Mouse (Mus musculus) T-helper 2 cell (primary cell): ENCODE measurements around the gene Ppm1k.
"Not testable (repeated sequence)": the region's sequence is repeated elsewhere in the genome, so short reads cannot be mapped to it uniquely, and the experiment has no call there.

ENCODE experiments used
- in situ Hi-C: fragments of 300-600 bp; cut with MboI, MseI; formaldehyde crosslinking; loops from one replicate; pipeline ENCODE4 v1.15.1; 2025; ENCODE audit warnings: high pct_unique_total_duplicates

Gene Ppm1k

DNA sequence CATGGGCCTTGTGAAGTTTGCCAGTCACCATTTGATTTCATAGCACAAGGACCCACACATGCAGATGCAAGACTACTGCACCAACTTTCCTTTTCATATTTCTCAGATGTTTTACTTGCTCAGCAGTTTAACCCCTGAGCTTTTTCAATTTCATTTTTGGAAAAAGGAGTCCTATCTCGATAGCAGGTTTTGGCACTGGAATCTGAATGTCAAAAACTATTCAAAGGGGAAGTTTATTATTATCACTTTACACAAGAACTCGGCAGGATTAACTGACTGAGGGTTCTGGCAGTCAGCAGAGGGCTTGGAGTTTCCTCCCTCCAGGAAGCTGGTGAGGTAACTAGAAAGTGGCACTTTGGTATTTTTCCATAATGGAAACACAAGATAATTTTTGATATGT, 1.9 kb downstream of the Ppm1k start:
- in situ Hi-C loops, result loop anchor here (10.0 kb wide), 1 partner anchor 609 kb away; the partner anchor contains the start of genes Nt5c3 and Vmn1r4

DNA sequence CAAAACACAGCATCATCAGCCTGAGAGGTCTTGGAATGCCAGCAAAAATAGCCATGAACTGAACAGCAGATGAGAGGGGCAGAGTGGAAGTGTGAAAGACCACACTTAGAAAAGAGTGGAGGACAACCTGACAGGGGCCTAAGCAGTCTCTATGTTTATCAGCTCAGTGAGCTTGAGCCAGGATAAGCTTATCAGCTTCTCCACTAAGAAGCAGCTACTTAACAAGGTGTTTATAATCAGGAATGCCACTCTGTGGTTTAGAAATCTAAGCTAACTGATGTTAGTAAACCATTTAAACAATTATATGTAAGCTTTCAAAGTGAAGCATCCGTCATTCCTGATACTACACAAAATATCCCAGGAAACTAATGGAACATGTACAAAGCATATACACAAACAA, 3.2 kb downstream of the Ppm1k start:
- in situ Hi-C loops, result loop anchor here (10.0 kb wide), 1 partner anchor 607 kb away; the partner anchor contains the start of genes Nt5c3 and Vmn1r4

DNA sequence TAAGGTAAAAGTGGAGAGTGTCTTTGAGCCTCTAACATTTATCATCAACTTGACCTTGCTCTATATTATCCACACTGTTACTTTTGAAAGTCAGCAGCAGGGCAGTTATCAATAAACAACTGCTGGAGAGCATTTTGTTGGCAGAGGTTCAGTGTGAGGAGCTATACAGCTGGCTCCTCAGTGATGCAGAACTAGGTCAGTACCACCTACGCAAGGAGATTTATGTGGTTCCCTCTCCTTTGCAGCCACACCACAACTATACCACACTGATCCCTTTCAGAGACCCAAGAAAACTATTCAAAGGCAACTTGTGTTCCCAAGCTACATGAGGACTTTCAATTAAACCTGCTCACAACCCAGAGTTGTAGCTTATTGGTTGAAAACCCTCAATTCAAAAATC, 3.8 kb downstream of the Ppm1k start:
- in situ Hi-C loops, result loop anchor here (10.0 kb wide), 1 partner anchor 607 kb away; the partner anchor contains the start of genes Nt5c3 and Vmn1r4

DNA sequence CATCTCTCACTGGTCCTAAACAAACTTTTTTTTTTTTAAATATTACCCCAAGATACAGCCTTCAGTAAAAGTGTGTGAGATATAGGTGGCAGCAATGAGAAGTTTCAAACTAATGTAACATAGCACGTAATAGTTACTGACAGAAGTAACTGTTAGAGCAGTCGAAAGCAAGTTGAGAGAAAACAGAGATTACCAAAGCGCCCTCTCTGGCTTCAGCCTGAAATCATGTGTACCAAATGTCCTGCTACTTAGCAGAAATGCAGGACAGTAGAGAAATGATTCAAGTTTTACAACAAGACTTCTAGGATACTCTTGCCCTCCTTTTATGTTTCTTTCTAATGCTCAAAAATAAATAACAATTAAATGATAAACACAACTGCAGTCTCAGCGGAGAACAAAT, 4.3 kb downstream of the Ppm1k start:
- in situ Hi-C loops, result loop anchor here (10.0 kb wide), 1 partner anchor 606 kb away; the partner anchor contains the start of genes Nt5c3 and Vmn1r4

DNA sequence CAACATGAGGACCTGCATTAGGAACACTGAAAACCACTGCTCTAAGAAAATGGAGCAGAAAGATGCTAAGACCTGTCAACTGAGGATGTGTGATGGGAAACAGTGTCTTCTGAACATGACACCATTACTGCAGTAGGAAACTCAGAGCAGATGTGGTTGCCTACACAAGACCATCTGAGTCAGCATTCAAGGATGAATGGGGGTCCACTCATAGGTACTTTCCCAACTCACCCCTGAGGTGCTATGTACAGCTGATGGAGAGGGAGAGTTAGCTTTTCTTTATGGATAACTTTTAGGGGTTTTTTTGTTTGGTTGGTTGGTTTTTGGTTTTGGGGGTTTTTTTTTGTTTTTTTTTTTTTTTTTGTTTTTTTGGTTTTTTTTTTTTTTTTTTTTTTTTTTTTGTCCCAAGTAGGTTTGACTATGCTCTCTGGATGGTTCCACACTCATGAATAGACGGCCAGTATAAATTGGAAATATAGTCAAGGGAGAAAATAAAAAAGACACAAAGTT, 5.9 kb downstream of the Ppm1k start:
- in situ Hi-C loops, result no loop called here

DNA sequence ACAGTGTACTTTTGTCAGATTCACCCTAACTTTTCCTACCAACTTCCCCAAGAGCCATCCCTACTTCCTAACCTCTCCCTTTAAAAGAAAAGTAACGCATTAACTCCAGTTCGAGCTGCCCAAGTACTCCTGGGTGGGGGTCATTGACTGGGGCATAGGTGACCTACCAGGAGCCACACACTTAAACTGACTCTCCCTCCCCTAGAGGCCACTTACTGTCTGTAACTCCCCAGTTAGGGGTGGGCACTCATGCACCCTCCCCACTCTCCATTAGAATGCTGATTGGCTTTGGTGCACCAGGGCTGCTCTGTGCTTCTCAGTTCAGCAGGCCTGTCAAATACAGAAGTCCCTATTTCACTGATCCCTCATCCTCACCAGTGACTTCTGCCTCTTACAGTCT, 8.3 kb downstream of the Ppm1k start:
- in situ Hi-C loops, result no loop called here

DNA sequence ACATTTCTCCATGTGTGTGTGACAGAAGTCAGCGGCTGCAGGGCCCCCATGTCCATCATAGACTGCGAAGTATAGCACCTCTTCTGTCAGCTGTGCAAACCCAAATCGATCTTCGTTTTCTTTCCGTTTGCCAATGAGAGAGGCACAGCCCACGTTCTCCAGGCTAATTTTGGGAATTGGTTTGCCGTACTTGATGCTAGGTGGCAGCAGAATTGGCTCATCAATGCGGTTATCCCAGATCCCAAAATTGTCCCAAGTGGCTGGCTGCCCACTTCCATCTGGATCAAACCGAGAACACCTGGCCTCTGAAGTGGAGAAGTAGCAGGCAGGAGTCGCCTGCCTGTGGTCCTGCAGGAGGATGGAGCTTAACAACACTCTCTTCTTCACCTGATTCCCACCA, 10.5 kb downstream of the Ppm1k start:
- in situ Hi-C loops, result no loop called here

DNA sequence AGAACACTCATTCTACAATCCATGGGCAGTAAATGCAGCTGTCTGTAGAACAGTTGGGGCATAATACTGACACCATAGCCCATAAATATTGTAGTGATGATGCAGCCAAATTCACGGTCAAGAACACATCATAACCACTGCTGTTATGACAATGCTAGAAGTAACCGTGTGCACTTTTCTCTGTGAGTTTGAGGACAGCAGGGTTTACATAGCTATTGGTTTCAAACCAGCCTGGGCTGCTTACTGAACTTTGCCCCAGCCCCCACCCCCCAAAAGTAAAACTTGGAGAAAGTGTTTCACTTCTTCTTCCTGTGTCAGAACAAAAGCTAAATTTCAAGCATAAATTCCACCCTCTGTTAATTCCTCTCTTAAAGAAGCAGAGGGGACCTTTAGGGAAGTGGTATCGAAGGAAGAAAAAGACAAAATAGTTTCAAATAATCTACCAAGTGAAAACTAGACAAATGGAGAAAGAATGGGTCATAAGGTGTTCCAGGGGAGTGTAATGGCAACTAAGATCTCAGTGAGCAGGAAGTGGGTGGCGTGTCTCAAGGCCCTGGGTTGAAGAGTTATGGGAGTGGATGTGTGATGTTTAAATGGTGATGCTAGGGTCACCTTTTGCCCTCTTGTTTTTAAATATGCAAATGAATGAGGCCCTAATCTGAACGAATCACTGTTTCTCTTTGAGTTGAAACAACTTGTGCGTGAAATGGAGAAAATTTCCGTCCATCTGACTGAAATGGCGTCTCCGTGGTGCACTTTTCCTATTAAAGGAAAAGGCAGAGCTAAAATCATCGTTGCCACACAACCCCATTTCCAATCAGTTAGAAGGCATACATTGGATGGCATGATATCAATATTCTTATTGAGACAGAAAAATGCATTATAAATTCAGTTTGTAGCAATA, 14.3 kb downstream of the Ppm1k start:
- in situ Hi-C loops, result no loop called here

DNA sequence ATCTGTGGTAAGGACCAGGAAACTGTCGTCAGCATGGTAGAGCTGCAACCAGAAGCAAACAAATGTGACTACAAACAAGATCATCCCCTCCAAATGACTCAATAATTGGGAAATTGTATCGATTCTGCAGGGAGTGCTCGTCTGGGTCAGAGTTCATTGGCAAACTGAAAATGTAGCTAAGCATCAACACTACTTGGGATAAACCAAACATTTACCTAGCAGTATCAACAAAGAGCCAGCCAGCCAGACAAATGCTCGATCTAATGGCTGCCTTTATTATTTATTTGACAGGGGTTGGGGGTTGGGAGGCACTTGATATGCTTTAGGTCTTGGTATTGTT, 21.3 kb downstream of the Ppm1k start:
- in situ Hi-C loops, result no loop called here

DNA sequence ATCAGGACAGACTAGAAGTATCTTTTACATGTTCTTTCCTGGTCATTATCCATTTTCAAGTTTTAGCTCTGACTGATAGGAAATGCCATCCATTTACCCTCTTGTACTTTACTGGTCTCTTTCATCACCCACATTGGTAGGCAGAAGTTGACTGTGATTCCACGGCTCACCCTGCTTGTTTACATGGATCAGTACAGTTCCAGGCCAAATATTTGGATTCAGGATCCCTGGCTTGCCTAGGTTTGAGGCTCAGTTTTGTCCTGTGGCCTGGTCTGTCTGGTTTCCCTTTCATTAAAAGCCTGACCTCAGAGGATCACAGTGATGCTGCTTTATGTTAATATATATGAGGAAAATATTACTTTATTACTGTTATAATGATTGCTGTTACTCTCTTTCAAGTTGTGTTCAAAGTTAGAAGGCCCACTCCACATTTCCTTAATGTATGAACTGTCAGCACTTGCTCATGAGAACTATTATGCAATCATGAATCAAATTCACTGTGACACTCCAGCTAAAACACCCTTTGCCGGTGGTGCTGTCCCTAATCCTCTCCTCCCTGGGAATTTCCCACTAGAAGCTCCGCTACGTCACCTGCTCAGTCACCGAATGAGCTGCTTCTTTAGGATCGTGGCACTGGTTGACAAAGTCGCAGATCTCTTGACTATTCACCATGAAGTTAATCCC, 21.8 kb downstream of the Ppm1k start:
- in situ Hi-C loops, result no loop called here

DNA sequence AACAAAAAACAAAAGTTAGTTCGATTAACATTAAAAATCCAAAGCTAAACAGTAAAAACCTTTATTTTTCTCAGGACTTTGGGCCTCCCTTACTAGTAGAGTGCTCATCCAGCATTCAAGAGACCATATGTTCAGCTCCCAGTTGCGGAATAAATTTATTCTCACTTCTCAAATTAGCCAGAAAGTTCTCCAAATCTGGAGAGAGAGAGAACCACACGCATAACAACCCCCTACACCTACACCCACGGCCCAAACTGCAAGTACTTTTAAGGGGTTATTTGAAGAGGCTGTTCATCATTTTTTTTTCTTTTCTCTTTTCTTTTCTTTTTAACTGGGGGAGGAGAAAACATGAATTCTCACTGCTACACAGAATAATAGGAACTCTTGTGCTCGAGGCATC, 23.4 kb downstream of the Ppm1k start:
- in situ Hi-C loops, result no loop called here

DNA sequence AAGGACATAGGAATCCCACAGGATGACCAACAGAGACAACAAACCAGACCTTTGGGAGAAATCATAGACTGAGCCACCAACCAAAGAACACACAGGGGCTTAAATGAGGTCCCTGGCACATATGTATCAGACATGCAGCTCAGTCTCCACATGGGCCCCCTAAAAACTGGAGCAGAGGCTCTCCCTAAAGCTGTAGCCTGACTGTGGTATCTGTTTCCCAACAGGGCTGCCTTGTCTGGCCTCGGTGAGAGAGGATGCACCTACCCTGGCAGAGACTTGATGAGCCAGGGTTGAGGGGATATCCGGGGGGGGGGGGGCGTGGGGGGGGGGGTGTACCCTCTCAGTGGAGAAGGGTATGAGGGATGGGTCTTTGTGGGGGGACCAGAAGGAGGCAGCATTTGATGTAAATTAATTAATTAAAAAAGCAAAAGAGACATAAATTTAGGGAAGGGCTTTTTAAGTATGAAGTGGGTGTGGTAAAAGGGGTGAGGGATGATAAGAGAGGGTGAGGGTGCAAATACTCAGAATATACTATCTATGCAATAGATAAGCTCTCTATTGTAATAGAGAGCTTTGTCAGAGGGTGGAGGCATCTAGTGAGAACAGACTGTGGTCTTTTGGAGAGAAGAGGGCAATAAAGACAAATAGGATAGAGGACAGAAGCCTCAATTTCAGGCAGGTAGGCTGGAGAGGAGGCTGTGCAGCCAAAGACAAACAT, 31.4 kb downstream of the Ppm1k start:
- in situ Hi-C loops, result no loop called here

DNA sequence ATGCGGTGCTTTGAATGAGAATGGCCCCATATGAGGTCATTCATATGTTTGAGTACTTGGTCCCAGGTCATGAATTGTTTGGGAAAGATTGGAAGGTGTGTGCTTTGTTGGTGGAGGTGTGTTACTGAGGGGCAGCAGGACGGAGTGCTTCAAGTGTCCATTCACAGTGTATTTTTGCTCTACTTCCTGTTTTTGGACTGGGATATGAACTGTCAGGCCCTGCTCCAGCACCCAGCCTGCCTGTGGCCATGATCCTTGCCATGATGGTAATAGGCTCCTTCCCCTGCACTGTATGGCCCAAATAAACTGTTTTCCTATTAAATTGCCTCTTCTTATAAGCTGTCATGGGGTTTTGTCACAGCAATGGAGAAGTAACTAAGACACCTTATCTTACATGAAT, 36.1 kb downstream of the Ppm1k start:
- in situ Hi-C loops, result no loop called here

DNA sequence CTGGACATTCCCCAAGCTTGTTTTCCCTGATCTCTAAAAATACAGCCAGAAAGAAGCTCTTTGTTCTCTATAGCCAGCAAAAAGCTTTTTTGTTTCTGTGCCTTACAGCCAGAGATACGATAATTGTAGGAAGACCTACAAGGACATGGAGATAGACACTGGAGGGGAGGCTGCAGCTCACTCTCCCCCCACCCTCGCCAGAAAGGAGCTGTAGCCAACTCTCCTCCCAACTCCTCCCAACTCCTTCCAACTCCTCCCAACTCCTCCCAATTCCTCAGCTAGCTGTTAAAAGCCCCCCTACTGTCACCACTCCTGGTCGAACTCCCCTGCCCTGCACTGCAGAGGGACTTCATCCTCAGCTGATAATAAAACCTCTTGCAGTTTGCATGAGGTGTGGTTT, 67.1 kb downstream of the Ppm1k start:
- in situ Hi-C loops, result not testable (repeated sequence)
